Mouse (Mus musculus) c-Kit-negative CD71-positive TER-119-positive erythroid progenitor cells, embryonic 14.5 days (primary cell): ENCODE measurements around the gene Emilin1.
A peak's percentile ranks its signal among the peaks of the same experiment; 100 is the strongest.

Experiments used
- DNase-seq: peaks from one replicate; pipeline ENCODE4 v3.0.0-alpha.2; 2013; ENCODE audit warnings: low read depth, low spot score

The Emilin1 gene

GRCm38 (mm10) chr5:30959198-30959854 is 46.1 kb downstream of the Emilin1 start:
- peak; percentile 11 for DNase-seq

- DNase-seq, result peak; percentile 90
Observed at GRCm38 (mm10) chr5:30959966-30960501, 46.8 kb downstream of the Emilin1 start, which contains the start of gene Preb. Gene Preb (minus strand): TSS chr5:30960361.

GRCm38 (mm10) chr5:30960814-30961213 is 47.6 kb downstream of the Emilin1 start:
- DNase-seq, result no peak

GRCm38 (mm10) chr5:30961545-30962505 is 48.6 kb downstream of the Emilin1 start:
- no peak for DNase-seq

- no peak for DNase-seq
Observed at GRCm38 (mm10) chr5:30963916-30964315, 50.7 kb downstream of the Emilin1 start.

- DNase-seq, result no peak
Observed at GRCm38 (mm10) chr5:30966189-30966588, 53.0 kb downstream of the Emilin1 start.

GRCm38 (mm10) chr5:30968416-30968815 is 55.2 kb downstream of the Emilin1 start, which contains the start of gene Tcf23:
Gene Tcf23 (plus strand): TSS chr5:30968662.
- DNase-seq, result no peak

- DNase-seq, result no peak
Observed at GRCm38 (mm10) chr5:30969440-30969839, 56.2 kb downstream of the Emilin1 start.
